ENCODE assay signal across 20 mouse cellular contexts in genomic region chr8:44962572-44963231, GRCm38 (mm10). TPM values are rescaled to one million over a fixed set of nuclear protein-coding genes. Genes with fewer than 3 reads are reported as not detected.
DNase-seq lines count a peak whose midpoint lies in the region; TF ChIP-seq lines count a peak whose summit lies in the region.
"Had no signal": no experiment of that assay in that cellular context is flagged by ENCODE, and none has a peak within 500 bp of the region (broad histone marks: within the 10 kb centered on the region; RNA-seq: fewer than 3 reads in every experiment).

No protein-coding gene starts in this region.

- no peaks in the 10 kb centered on the region for H3K27me3 ChIP-seq in kidney, adult 2 months (replicated peaks; ENCODE audit: control insufficient read depth, insufficient read depth, low read length)
- no peaks in the 10 kb centered on the region for H3K27me3 ChIP-seq in small intestine, adult 2 months (ENCODE audit: control insufficient read depth, insufficient read depth, low read length)
- H3K27me3 ChIP-seq: CH12.LX; forebrain, embryonic 13.5 days; kidney, embryonic 15.5 days had no signal

- H3K4me1 ChIP-seq in kidney, adult 2 months (ENCODE audit: control insufficient read depth, insufficient read depth, low read length): peaks cover 4% of the 10 kb centered on the region; the same call in 1 of the 2 replicates
- peaks cover 19% of the 10 kb centered on the region for H3K4me1 ChIP-seq in small intestine, adult 2 months (ENCODE audit: control insufficient read depth, insufficient read depth, insufficient read length, low read length)

- 82% methylated on average over 12 of the region's 12 CpGs for WGBS in kidney, adult 2 months
- 33% methylated on average over 12 of the region's 12 CpGs for WGBS in small intestine, adult 2 months

- H3K36me3 ChIP-seq in kidney, adult 2 months (ENCODE audit: control insufficient read depth, insufficient read depth, low read length): no peaks in the 10 kb centered on the region
- H3K36me3 ChIP-seq in small intestine, adult 2 months (ENCODE audit: control insufficient read depth, insufficient read depth, low read length): peaks cover 30% of the 10 kb centered on the region

- no peak overlapping the region for H3K27ac ChIP-seq in kidney, adult 2 months (ENCODE audit: insufficient read depth, low read depth, low read length)
- peak overlapping the region; percentile 57; the same call in 1 of the 2 replicates for H3K27ac ChIP-seq in small intestine, adult 2 months (ENCODE audit: insufficient read depth, low read depth, low read length)
- H3K27ac ChIP-seq: forebrain, embryonic 13.5 days; hindbrain, postnatal 0 days; kidney, embryonic 15.5 days; liver, embryonic 14.5 days had no signal

- no peak for TF ChIP-seq POLR2A in kidney, adult 2 months (IDR thresholded peaks at IDR 0.05; ENCODE audit: low read depth, low read length)
- TF ChIP-seq POLR2A in small intestine, adult 2 months (IDR thresholded peaks at IDR 0.05; ENCODE audit: low read depth, low read length): no peak

- peak; percentile 42 for DNase-seq in adrenal gland, adult 8-10 months
- DNase-seq in adrenal gland, postnatal 25 days: no peak
- DNase-seq in kidney, adult 2 months: peak; percentile 37
- no peak for DNase-seq in kidney, adult 11 months
- peak; percentile 49 for DNase-seq in ZHBTc4 (ENCODE audit: low read depth, low spot score)
- DNase-seq in thymus, postnatal 10 days (ENCODE audit: low spot score in 2 of 2): no peak
- DNase-seq: cerebellum, adult 11 months; cerebellum, postnatal 14 days; gastrocnemius, postnatal 36 days; heart, postnatal 14 days; layer of hippocampus, postnatal 36 days; left cerebral cortex, postnatal 4 days; lung, postnatal 10 days; thymus, postnatal 25 days had no signal

- TF ChIP-seq CTCF in kidney, adult 2 months (conservative IDR thresholded peaks at IDR 0.05; ENCODE audit: insufficient read depth, insufficient read length, low read depth, low read length): no peak
- TF ChIP-seq CTCF in small intestine, adult 2 months (IDR thresholded peaks at IDR 0.05; ENCODE audit: extremely low read depth, insufficient read length, insufficient replicate concordance, low read depth, low read length): no peak

- H3K4me3 ChIP-seq in kidney, adult 2 months (ENCODE audit: insufficient read depth, low read depth, low read length): no peak overlapping the region
- no peak overlapping the region for H3K4me3 ChIP-seq in small intestine, adult 2 months (ENCODE audit: low read depth, low read length)
- H3K4me3 ChIP-seq: forebrain, embryonic 13.5 days; kidney, embryonic 15.5 days had no signal

RNA-seq across cellular contexts. Expression of gene Fat1, which starts 27.5 kb away (rescaled TPM):
- total RNA-seq in adrenal gland, adult 8-10 months (2022): 10 to 100 TPM; 49.0 to 69.7 (median 55.0) TPM
- total RNA-seq in adrenal gland, postnatal 25 days (2021): 92.4 and 94.1 TPM in 2 replicates
- polyA plus RNA-seq in kidney, adult 2 months (2012; rRNA removed): 16.7 and 24.6 TPM in 2 replicates
- 20.4 and 54.0 TPM in 2 replicates for polyA plus RNA-seq in small intestine, adult 2 months (2012; rRNA removed)

Comparison
In these comparisons a context has a peak if more than half of its experiments do, and no peak if none do; other contexts are left out.
1. DNase-seq: peak in adrenal gland, adult 8-10 months (single experiment), kidney, adult 2 months (single experiment) and ZHBTc4 (single experiment); none in adrenal gland, postnatal 25 days (single experiment), kidney, adult 11 months (single experiment) and thymus, postnatal 10 days (0 of 2).